Mouse (Mus musculus): ENCODE data around the gene Emc6.

The Emc6 gene

GRCm38 (mm10) chr11:73176608-73177508 is at the start of gene Emc6, which contains the start of gene Tax1bp3:
TSS of gene Emc6 (minus strand) at chr11:73177037.
TSS of gene Tax1bp3 (plus strand) at chr11:73177083.
- peak; percentile 94 for DNase-seq (ENCODE audit: low read depth)

GRCm38 (mm10) chr11:73225856-73226255 is 49.0 kb upstream of the Emc6 start:
- no peak for DNase-seq (ENCODE audit: low read depth)

GRCm38 (mm10) chr11:73223966-73224365 is 47.1 kb upstream of the Emc6 start:
- DNase-seq (ENCODE audit: low read depth): no peak

- DNase-seq (ENCODE audit: low read depth): no peak
Observed at GRCm38 (mm10) chr11:73222846-73223245, 46.0 kb upstream of the Emc6 start.

GRCm38 (mm10) chr11:73220651-73221050 is 43.8 kb upstream of the Emc6 start:
- DNase-seq (ENCODE audit: low read depth): no peak

GRCm38 (mm10) chr11:73219671-73220070 is 42.8 kb upstream of the Emc6 start:
- no peak for DNase-seq (ENCODE audit: low read depth)

- no peak for DNase-seq (ENCODE audit: low read depth)
Observed at GRCm38 (mm10) chr11:73213956-73214355, 37.1 kb upstream of the Emc6 start.

- no peak for DNase-seq (ENCODE audit: low read depth)
Observed at GRCm38 (mm10) chr11:73207621-73208020, 30.8 kb upstream of the Emc6 start.

GRCm38 (mm10) chr11:73205194-73205593 is 28.4 kb upstream of the Emc6 start:
- DNase-seq (ENCODE audit: low read depth): no peak

- DNase-seq (ENCODE audit: low read depth): no peak
Observed at GRCm38 (mm10) chr11:73203895-73204294, 27.1 kb upstream of the Emc6 start.

- no peak for DNase-seq (ENCODE audit: low read depth)
Observed at GRCm38 (mm10) chr11:73201597-73201996, 24.8 kb upstream of the Emc6 start.

- DNase-seq (ENCODE audit: low read depth): no peak
Observed at GRCm38 (mm10) chr11:73201021-73201420, 24.2 kb upstream of the Emc6 start.

- DNase-seq (ENCODE audit: low read depth): no peak
Observed at GRCm38 (mm10) chr11:73199879-73200278, 23.0 kb upstream of the Emc6 start.

- DNase-seq (ENCODE audit: low read depth): peak; percentile 97
Observed at GRCm38 (mm10) chr11:73199230-73199712, 22.4 kb upstream of the Emc6 start, which contains the start of gene Shpk. TSS of gene Shpk (plus strand) at chr11:73199460.

- peak; percentile 74 for DNase-seq (ENCODE audit: low read depth)
Observed at GRCm38 (mm10) chr11:73198603-73199229, 21.9 kb upstream of the Emc6 start, which contains the start of gene Ctns. TSS of gene Ctns (minus strand) at chr11:73199042.

- no peak for DNase-seq (ENCODE audit: low read depth)
Observed at GRCm38 (mm10) chr11:73198190-73198589, 21.4 kb upstream of the Emc6 start.

- DNase-seq (ENCODE audit: low read depth): no peak
Observed at GRCm38 (mm10) chr11:73194444-73194843, 17.6 kb upstream of the Emc6 start.

GRCm38 (mm10) chr11:73193047-73193446 is 16.2 kb upstream of the Emc6 start:
- no peak for DNase-seq (ENCODE audit: low read depth)

- DNase-seq (ENCODE audit: low read depth): no peak
Observed at GRCm38 (mm10) chr11:73187231-73187630, 10.4 kb upstream of the Emc6 start.

- DNase-seq (ENCODE audit: low read depth): no peak
Observed at GRCm38 (mm10) chr11:73185872-73186615, 9.2 kb upstream of the Emc6 start.

- no peak for DNase-seq (ENCODE audit: low read depth)
Observed at GRCm38 (mm10) chr11:73177895-73178294, 1.1 kb upstream of the Emc6 start.

- no peak for DNase-seq (ENCODE audit: low read depth)
Observed at GRCm38 (mm10) chr11:73177509-73177875, 655 bp upstream of the Emc6 start.

Measured in c-Kit-positive CD71-negative TER-119-negative erythroid progenitor cells, embryonic 14.5 days (primary cell).